Mouse (Mus musculus) stomach, embryonic 16.5 days (tissue): ENCODE data around the gene Calml3. TPM values are rescaled to one million over a fixed set of nuclear protein-coding genes. Genes with fewer than 3 reads are reported as not detected.
A peak's percentile ranks its signal among the peaks of the same experiment; 100 is the strongest.

Source experiments
- ATAC-seq: fragments of 200-750 bp; cut with Nextera tagmentation; 2 replicates; pipeline ENCODE4 v1.8.0; 2017; ENCODE audit warnings: moderate number of reproducible peaks, moderate TSS enrichment; ENCODE audit not compliant: insufficient read depth, low FRiP score
- H3K27ac ChIP-seq: fragments of 300-500 bp; sonication (generic); 2 replicates; pipeline ENCODE4 v1.5.1; 2014; ENCODE audit warnings: low read length
- H3K27me3 ChIP-seq: fragments of 300-500 bp; sonication (generic); 2 replicates; pipeline ENCODE4 v1.6.1; 2014; ENCODE audit warnings: low read length, control low read depth, mixed read lengths; ENCODE audit not compliant: control insufficient read depth, insufficient read depth
- H3K36me3 ChIP-seq: fragments of 300-500 bp; sonication (generic); 2 replicates; pipeline ENCODE4 v1.6.1; 2014; ENCODE audit warnings: low read length; ENCODE audit not compliant: control insufficient read depth, insufficient read depth
- H3K4me1 ChIP-seq: fragments of 300-500 bp; sonication (generic); 2 replicates; pipeline ENCODE4 v1.6.1; 2014; ENCODE audit warnings: low read length, control low read depth, mixed read lengths; ENCODE audit not compliant: control insufficient read depth, insufficient read depth
- H3K4me2 ChIP-seq: fragments of 300-500 bp; sonication (generic); 2 replicates; pipeline ENCODE4 v1.6.1; 2014; ENCODE audit warnings: low read depth, low read length, mixed read lengths
- H3K4me3 ChIP-seq: fragments of 300-500 bp; sonication (generic); replicated peaks from 2 replicates; pipeline ENCODE4 v1.5.1; 2014; ENCODE audit warnings: mild to moderate bottlenecking, low read length
- H3K9ac ChIP-seq: fragments of 300-500 bp; sonication (generic); 2 replicates; pipeline ENCODE4 v1.6.1; 2014; ENCODE audit warnings: low read length
- H3K9me3 ChIP-seq: fragments of 300-500 bp; sonication (generic); replicated peaks from 2 replicates; pipeline ENCODE4 v1.6.1; 2016; ENCODE audit warnings: low read length, control low read depth; ENCODE audit not compliant: control insufficient read depth
- WGBS: fragments of 180-500 bp; shearing (Covaris S2); extraction: QIAGEN DNeasy Blood & Tissue Kit; methylation state at CpG from one replicate; pipeline ENCODE4 v1.1.7; 2014; 5-methylcytosine and 5-hydroxymethylcytosine counted together
- polyA plus RNA-seq: library from polyadenylated mRNA; unstranded; fragments of >200 nt; fragmentation: Nextera tagmentation; extraction: Ambion mirVana; gene quantifications from 2 replicates; pipeline ENCODE4 v1.2.1, GENCODE M21; 2015

The Calml3 gene
- polyA plus RNA-seq, 1 experiment from 2014 or later, result 25.1 TPM

- no peaks in the 10 kb centered on the region for H3K27me3 ChIP-seq
- no peaks in the 10 kb centered on the region for H3K36me3 ChIP-seq
- no peak overlapping the region for H3K27ac ChIP-seq
- H3K9me3 ChIP-seq, result no peaks in the 10 kb centered on the region
- no peaks in the 10 kb centered on the region for H3K4me1 ChIP-seq
- ATAC-seq, result no peak
- no peak overlapping the region for H3K4me3 ChIP-seq
- 63% methylated on average over 2 of the region's 2 CpGs for WGBS
- no peak overlapping the region for H3K9ac ChIP-seq
- no peak overlapping the region for H3K4me2 ChIP-seq
These were observed 14.6 kb upstream of the Calml3 start for GRCm38 (mm10) chr13:3818740-3819076.

- H3K4me2 ChIP-seq, result no peak overlapping the region
- no peak for ATAC-seq
- H3K9me3 ChIP-seq, result no peaks in the 10 kb centered on the region
- H3K27ac ChIP-seq, result no peak overlapping the region
- no peaks in the 10 kb centered on the region for H3K36me3 ChIP-seq
- WGBS, result 62% methylated on average over 5 of the region's 5 CpGs
- no peak overlapping the region for H3K9ac ChIP-seq
- H3K27me3 ChIP-seq, result no peaks in the 10 kb centered on the region
- no peak overlapping the region for H3K4me3 ChIP-seq
- H3K4me1 ChIP-seq, result no peaks in the 10 kb centered on the region
These were observed 14.1 kb upstream of the Calml3 start for GRCm38 (mm10) chr13:3818012-3818739.

- Histone ChIP-seq H3K4me1 (no peaks in the 10 kb centered on the region), H3K4me2 (no peak overlapping the region), H3K27me3 (no peaks in the 10 kb centered on the region), H3K9ac (no peak overlapping the region), H3K27ac (no peak overlapping the region), H3K9me3 (no peaks in the 10 kb centered on the region), H3K36me3 (no peaks in the 10 kb centered on the region), H3K4me3 (no peak overlapping the region)
- WGBS, result 71% methylated on average over 7 of the region's 7 CpGs
- ATAC-seq, result no peak
These were observed 3.2 kb upstream of the Calml3 start for GRCm38 (mm10) chr13:3807131-3807827.

- Histone ChIP-seq H3K36me3 (no peaks in the 10 kb centered on the region), H3K9ac (no peak overlapping the region), H3K27ac (peak overlapping the region; percentile 17; the same call in 1 of the 2 replicates), H3K4me2 (no peak overlapping the region), H3K4me1 (no peaks in the 10 kb centered on the region), H3K9me3 (no peaks in the 10 kb centered on the region), H3K27me3 (no peaks in the 10 kb centered on the region), H3K4me3 (no peak overlapping the region)
- WGBS, result 48% methylated on average over 5 of the region's 5 CpGs
- no peak for ATAC-seq
These were observed 1.5 kb upstream of the Calml3 start for GRCm38 (mm10) chr13:3805638-3806037.

GRCm38 (mm10) chr13:3805132-3805531 lies 1.0 kb upstream of the Calml3 start:
- WGBS, result 48% methylated on average over 2 of the region's 2 CpGs
- ATAC-seq, result no peak

GRCm38 (mm10) chr13:3799386-3799785 lies 4.7 kb downstream of the Calml3 start:
- Histone ChIP-seq H3K9me3 (no peaks in the 10 kb centered on the region), H3K4me3 (no peak overlapping the region), H3K27ac (no peak overlapping the region), H3K4me2 (no peak overlapping the region), H3K27me3 (no peaks in the 10 kb centered on the region), H3K9ac (no peak overlapping the region), H3K4me1 (no peaks in the 10 kb centered on the region), H3K36me3 (no peaks in the 10 kb centered on the region)
- WGBS, result 12% methylated on average over 3 of the region's 3 CpGs
- ATAC-seq, result peak; percentile 69

More at GRCm38 (mm10) chr13:3805132-3805531, 1.0 kb upstream of the Calml3 start:
- no peak overlapping the region for H3K9ac ChIP-seq
- H3K4me3 ChIP-seq, result no peak overlapping the region
- no peaks in the 10 kb centered on the region for H3K4me1 ChIP-seq
- H3K36me3 ChIP-seq, result no peaks in the 10 kb centered on the region
- no peaks in the 10 kb centered on the region for H3K9me3 ChIP-seq
- no peaks in the 10 kb centered on the region for H3K27me3 ChIP-seq
- no peak overlapping the region for H3K4me2 ChIP-seq
- H3K27ac ChIP-seq, result peak overlapping the region; percentile 17; the same call in 1 of the 2 replicates

GRCm38 (mm10) chr13:3798751-3799150 lies 5.4 kb downstream of the Calml3 start:
- H3K9ac ChIP-seq, result no peak overlapping the region
- no peaks in the 10 kb centered on the region for H3K4me1 ChIP-seq
- no peaks in the 10 kb centered on the region for H3K27me3 ChIP-seq
- H3K36me3 ChIP-seq, result no peaks in the 10 kb centered on the region
- ATAC-seq, result no peak
- H3K4me2 ChIP-seq, result no peak overlapping the region
- no peak overlapping the region for H3K4me3 ChIP-seq
- no peak overlapping the region; the same call in 1 of the 2 replicates for H3K27ac ChIP-seq
- no peaks in the 10 kb centered on the region for H3K9me3 ChIP-seq

- Histone ChIP-seq H3K4me3 (no peak overlapping the region), H3K4me2 (no peak overlapping the region), H3K4me1 (no peaks in the 10 kb centered on the region), H3K36me3 (no peaks in the 10 kb centered on the region), H3K9me3 (no peaks in the 10 kb centered on the region), H3K9ac (no peak overlapping the region), H3K27me3 (no peaks in the 10 kb centered on the region), H3K27ac (no peak overlapping the region)
- ATAC-seq, result no peak
- WGBS, result 38% methylated on average over 4 of the region's 4 CpGs
These were observed 7.5 kb downstream of the Calml3 start for GRCm38 (mm10) chr13:3796649-3797048.

GRCm38 (mm10) chr13:3789531-3789930 lies 14.6 kb downstream of the Calml3 start:
- no peak for ATAC-seq
- 57% methylated on average over 2 of the region's 2 CpGs for WGBS
- Histone ChIP-seq H3K4me2 (no peak overlapping the region), H3K9ac (no peak overlapping the region), H3K36me3 (no peaks in the 10 kb centered on the region), H3K27ac (no peak overlapping the region), H3K9me3 (no peaks in the 10 kb centered on the region), H3K4me3 (no peak overlapping the region), H3K4me1 (no peaks in the 10 kb centered on the region), H3K27me3 (no peaks in the 10 kb centered on the region)
